Mouse (Mus musculus) midbrain, embryonic 11.5 days (tissue): ENCODE measurements around the gene Elmsan1. TPM values are rescaled to one million over a fixed set of nuclear protein-coding genes. Genes with fewer than 3 reads are reported as not detected.
"Not testable (repeated sequence)": the region's sequence is repeated elsewhere in the genome, so short reads cannot be mapped to it uniquely, and the experiment has no call there.

Experiments used
- ATAC-seq: fragments of 200-750 bp; cut with Nextera tagmentation; 2 replicates; pipeline ENCODE4 v1.8.0; 2017; ENCODE audit warnings: moderate TSS enrichment, moderate library complexity; ENCODE audit not compliant: low FRiP score
- DNase-seq: peaks from one replicate; pipeline ENCODE4 v3.0.0; 2015; ENCODE audit warnings: low spot score; ENCODE audit errors: missing footprints
- H3K27ac ChIP-seq: fragments of 300-500 bp; sonication (generic); 2 replicates; pipeline ENCODE4 v1.5.1; 2014; ENCODE audit warnings: low read depth, low read length
- H3K27me3 ChIP-seq: fragments of 300-500 bp; sonication (generic); 2 replicates; pipeline ENCODE4 v1.6.1; 2014; ENCODE audit warnings: mild to moderate bottlenecking, low read length, moderate library complexity, mixed read lengths; ENCODE audit not compliant: control insufficient read depth, insufficient read depth
- H3K36me3 ChIP-seq: fragments of 300-500 bp; sonication (generic); 2 replicates; pipeline ENCODE4 v1.6.1; 2014; ENCODE audit warnings: mild to moderate bottlenecking, low read length, moderate library complexity, mixed read lengths; ENCODE audit not compliant: control insufficient read depth, insufficient read depth
- H3K4me1 ChIP-seq: fragments of 300-500 bp; sonication (generic); 2 replicates; pipeline ENCODE4 v1.6.1; 2014; ENCODE audit warnings: low read length; ENCODE audit not compliant: control insufficient read depth, insufficient read depth
- H3K4me2 ChIP-seq: fragments of 300-500 bp; sonication (generic); 2 replicates; pipeline ENCODE4 v1.6.1; 2014; ENCODE audit warnings: mild to moderate bottlenecking, moderate library complexity
- H3K4me3 ChIP-seq: fragments of 300-500 bp; sonication (generic); 2 replicates; pipeline ENCODE4 v1.5.1; 2014; ENCODE audit warnings: low read depth, low read length
- H3K9ac ChIP-seq: fragments of 300-500 bp; sonication (generic); 2 replicates; pipeline ENCODE4 v1.6.1; 2014; ENCODE audit warnings: low read length
- H3K9me3 ChIP-seq: fragments of 300-500 bp; sonication (generic); 2 replicates; pipeline ENCODE4 v1.6.1; 2016; ENCODE audit warnings: low read length; ENCODE audit not compliant: control insufficient read depth
- WGBS: fragments of 180-500 bp; shearing (Covaris S2); extraction: QIAGEN DNeasy Blood & Tissue Kit; methylation state at CpG from one replicate; pipeline ENCODE4 v1.1.7; 2014; 5-methylcytosine and 5-hydroxymethylcytosine counted together
- polyA plus RNA-seq: library from polyadenylated mRNA; unstranded; fragments of >200 nt; fragmentation: Nextera tagmentation; extraction: Ambion mirVana; gene quantifications from 2 replicates; pipeline ENCODE4 v1.2.1, GENCODE M21; 2014

The Elmsan1 gene
- polyA plus RNA-seq, 1 experiment from 2014 or later, result 3.9 TPM

DNA sequence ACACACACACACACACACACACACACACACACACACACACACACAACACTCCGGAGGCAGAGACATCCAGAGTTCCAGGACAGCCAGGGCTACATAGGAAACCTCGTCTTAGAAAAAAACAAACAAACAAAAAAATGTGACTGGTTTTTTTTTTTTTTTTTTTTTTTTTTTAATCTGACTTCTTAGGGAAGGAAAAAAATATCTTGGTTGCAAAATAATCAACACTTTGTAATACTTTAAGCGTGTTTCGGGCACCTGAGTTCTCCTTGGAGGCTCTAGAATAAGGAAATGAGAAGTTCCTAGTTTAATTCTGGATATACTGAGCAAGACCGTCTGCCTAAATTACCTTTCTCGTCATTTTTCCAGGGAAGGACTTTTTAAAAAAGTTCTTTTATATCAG lies 105.0 kb downstream of the Elmsan1 start:
- H3K36me3 ChIP-seq, result no peaks in the 10 kb centered on the region
- H3K9ac ChIP-seq, result no peak overlapping the region
- no peaks in the 10 kb centered on the region for H3K9me3 ChIP-seq
- peaks cover 3% of the 10 kb centered on the region for H3K4me1 ChIP-seq
- H3K27ac ChIP-seq, result no peak overlapping the region
- no peak for DNase-seq
- H3K27me3 ChIP-seq, result no peaks in the 10 kb centered on the region
- WGBS, result 50% methylated on average over 6 of the region's 6 CpGs
- ATAC-seq, result peak; percentile 12; the same call in 1 of the 2 replicates
- H3K4me2 ChIP-seq, result peak overlapping the region; percentile 55
- H3K4me3 ChIP-seq, result peak overlapping the region; percentile 82; the same call in 1 of the 2 replicates

DNA sequence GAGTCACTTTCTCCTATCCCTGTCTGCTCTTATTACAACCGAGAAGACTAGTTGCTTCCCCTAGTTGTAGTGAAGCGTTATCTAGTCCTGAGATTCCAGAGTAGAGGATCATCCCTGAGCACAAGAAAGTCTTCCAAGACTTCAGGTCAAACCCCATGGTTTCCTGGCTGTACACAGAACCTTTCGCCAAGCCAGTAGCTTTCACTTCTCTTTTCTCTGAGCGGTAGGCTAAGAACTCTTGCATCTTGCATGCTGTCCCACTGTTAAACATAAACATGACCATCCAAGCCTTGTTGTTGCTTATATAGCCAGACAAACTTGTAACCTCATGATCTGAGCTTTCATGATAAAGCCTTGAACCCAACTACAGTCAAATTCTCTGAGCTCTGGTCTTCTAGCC lies 107.9 kb downstream of the Elmsan1 start:
- ATAC-seq, result no peak
- H3K4me1 ChIP-seq, result peaks cover 3% of the 10 kb centered on the region

DNA sequence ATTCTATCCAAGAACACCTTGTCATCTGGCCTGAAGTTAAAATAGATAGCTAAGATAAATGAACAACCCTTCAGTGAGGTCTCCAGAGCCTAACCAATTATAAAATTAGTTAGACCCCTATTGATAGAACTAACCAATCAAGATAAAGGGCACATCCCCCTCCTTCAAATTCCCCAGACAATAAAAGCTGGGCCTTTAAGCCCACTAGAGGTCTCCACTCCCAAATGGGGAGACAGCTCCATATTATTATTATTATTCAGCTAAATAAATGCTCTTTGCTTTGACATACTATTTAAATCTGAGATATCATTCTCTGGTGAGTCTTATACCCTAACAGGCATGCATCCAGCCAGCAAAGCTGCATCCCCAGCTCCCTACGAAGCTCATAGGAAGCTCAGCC lies 108.8 kb downstream of the Elmsan1 start:
- Histone ChIP-seq H3K4me2 (no peak overlapping the region), H3K9ac (no peak overlapping the region), H3K4me3 (no peak overlapping the region), H3K27me3 (no peaks in the 10 kb centered on the region), H3K4me1 (peaks cover 2% of the 10 kb centered on the region), H3K9me3 (no peaks in the 10 kb centered on the region), H3K27ac (no peak overlapping the region), H3K36me3 (no peaks in the 10 kb centered on the region)
- ATAC-seq (no peak), DNase-seq (no peak)
- 68% methylated on average over 1 of the region's 1 CpGs for WGBS

More for the DNA sequence above, 107.9 kb downstream of the Elmsan1 start:
- WGBS, result 89% methylated on average over 4 of the region's 4 CpGs
- Histone ChIP-seq H3K9me3 (no peaks in the 10 kb centered on the region), H3K9ac (no peak overlapping the region), H3K27ac (no peak overlapping the region), H3K27me3 (no peaks in the 10 kb centered on the region), H3K36me3 (no peaks in the 10 kb centered on the region), H3K4me2 (no peak overlapping the region), H3K4me3 (no peak overlapping the region)
- no peak for DNase-seq

DNA sequence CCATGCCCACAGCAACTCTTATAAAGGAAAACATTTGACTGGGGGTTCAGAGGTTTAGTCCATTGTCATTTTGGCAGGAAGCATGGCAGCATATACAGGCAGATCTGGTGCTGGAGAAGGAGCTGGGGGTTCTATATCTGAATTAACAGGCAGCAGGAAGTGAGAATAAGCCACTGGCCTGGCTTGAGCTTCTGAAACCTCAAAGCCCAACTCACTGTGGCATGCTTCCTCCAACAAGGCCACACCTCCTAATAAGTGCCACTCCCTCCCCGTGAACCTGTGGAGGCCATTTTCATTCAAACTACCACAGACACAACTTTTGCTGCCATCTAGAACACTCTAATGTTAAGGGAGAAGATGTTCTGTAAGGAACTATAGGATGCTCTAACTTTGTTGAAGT lies 111.0 kb downstream of the Elmsan1 start:
- 64% methylated on average over 1 of the region's 1 CpGs for WGBS
- H3K27me3 ChIP-seq, result no peaks in the 10 kb centered on the region
- no peak overlapping the region for H3K9ac ChIP-seq
- no peaks in the 10 kb centered on the region for H3K9me3 ChIP-seq
- ATAC-seq, result no peak
- H3K4me1 ChIP-seq, result no peaks in the 10 kb centered on the region
- H3K4me2 ChIP-seq, result no peak overlapping the region
- DNase-seq, result peak; percentile 79
- H3K4me3 ChIP-seq, result no peak overlapping the region
- H3K27ac ChIP-seq, result no peak overlapping the region
- H3K36me3 ChIP-seq, result no peaks in the 10 kb centered on the region

DNA sequence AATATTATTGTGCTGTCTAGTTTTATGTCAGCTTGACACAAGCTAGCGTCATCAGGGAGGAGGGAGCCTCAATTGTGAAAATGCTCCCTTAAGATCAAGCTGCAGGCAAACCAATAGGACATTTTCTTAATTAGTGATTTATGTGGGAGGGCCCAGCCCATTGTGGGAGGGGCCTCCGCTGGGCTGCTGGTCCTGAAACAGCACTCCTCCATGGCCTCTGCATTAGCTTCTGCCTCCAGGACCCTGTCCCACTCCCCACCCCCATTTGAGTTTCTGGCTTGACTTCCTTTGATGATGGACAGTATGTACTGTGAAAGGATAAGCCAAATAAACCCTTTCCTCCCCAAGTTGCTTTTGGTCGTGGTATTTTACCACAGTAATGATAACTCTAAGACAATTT lies 111.7 kb downstream of the Elmsan1 start:
- Histone ChIP-seq H3K4me2 (no peak overlapping the region), H3K4me3 (no peak overlapping the region), H3K36me3 (no peaks in the 10 kb centered on the region), H3K27me3 (no peaks in the 10 kb centered on the region), H3K4me1 (no peaks in the 10 kb centered on the region), H3K27ac (no peak overlapping the region), H3K9ac (no peak overlapping the region), H3K9me3 (no peaks in the 10 kb centered on the region)
- no peak for DNase-seq
- ATAC-seq, result no peak
- 83% methylated on average over 3 of the region's 3 CpGs for WGBS

DNA sequence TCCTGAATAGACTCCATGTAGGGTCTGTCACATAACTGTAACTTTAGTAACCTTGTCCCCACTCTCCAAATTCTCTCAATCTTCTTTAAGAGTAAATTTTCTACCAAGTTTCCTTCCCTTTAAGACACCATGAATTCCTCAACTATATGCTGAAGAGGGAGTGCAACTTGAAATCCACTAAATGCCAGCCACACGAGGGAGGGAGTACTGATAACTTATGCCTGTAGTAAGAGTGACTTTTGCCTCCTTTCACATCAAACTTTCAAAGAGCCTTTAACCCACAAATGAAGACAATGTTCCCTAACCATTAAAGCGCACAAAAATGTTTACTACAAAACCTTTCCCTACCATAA lies 117.2 kb downstream of the Elmsan1 start:
- no peak for ATAC-seq
- peak; percentile 88 for DNase-seq
- Histone ChIP-seq H3K9ac (no peak overlapping the region), H3K4me1 (no peaks in the 10 kb centered on the region), H3K27me3 (no peaks in the 10 kb centered on the region), H3K9me3 (no peaks in the 10 kb centered on the region), H3K36me3 (no peaks in the 10 kb centered on the region), H3K4me3 (peak overlapping the region; percentile 45; the same call in 1 of the 2 replicates), H3K27ac (no peak overlapping the region), H3K4me2 (peak overlapping the region; percentile 78)
- 69% methylated on average over 2 of the region's 2 CpGs for WGBS

DNA sequence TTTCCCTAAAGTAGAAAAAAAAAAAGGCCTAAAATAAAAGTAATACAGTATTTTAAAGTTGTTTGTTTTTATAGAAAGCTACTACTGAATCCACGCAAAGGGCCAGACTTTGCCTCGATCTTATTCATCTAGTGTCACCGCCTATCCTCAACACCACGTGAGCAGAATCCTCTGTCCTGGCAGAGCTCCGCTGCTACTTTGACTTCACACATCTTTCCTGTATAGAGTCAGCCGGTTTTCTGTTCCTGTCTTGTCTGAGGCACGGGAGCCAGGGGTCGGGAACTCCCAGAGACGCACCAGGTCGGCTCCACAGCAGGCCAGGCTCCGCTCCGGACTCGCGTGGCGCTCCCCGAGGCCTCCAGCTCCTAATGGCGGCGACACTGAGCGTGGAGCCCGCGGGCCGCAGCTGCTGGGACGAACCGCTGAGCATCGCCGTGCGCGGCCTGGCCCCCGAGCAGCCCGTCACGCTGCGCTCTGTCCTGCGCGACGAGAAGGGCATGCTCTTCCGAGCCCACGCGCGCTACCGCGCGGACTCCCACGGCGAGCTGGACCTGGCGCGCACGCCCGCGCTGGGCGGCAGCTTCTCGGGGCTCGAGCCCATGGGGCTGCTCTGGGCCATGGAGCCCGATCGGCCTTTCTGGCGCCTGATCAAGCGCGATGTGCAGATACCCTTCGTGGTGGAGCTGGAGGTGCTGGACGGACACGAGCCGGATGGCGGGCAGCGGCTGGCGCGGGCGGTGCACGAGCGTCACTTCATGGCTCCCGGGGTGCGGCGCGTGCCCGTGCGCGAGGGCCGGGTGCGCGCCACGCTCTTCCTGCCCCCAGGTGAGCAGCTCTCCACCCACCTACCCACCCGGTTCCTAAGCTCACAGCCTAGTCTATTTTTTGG lies 117.8 kb downstream of the Elmsan1 start, which contains the start of gene Acot6:
TSS of gene Acot6 (plus strand) at position 51 of the 889 bp plus-strand sequence.
- H3K9me3 ChIP-seq, H3K36me3 ChIP-seq, H3K4me1 ChIP-seq, H3K27ac ChIP-seq, H3K27me3 ChIP-seq: not testable (repeated sequence)
- WGBS, result 2% methylated on average over 73 of the region's 80 CpGs
- DNase-seq (peak; percentile 95), ATAC-seq (peak; percentile 69)
- peak within 1 kb of the TSS; percentile 45 for H3K4me3 ChIP-seq
- peak within 1 kb of the TSS; percentile 75 for H3K9ac ChIP-seq
- H3K4me2 ChIP-seq, result peak within 1 kb of the TSS; percentile 78

DNA sequence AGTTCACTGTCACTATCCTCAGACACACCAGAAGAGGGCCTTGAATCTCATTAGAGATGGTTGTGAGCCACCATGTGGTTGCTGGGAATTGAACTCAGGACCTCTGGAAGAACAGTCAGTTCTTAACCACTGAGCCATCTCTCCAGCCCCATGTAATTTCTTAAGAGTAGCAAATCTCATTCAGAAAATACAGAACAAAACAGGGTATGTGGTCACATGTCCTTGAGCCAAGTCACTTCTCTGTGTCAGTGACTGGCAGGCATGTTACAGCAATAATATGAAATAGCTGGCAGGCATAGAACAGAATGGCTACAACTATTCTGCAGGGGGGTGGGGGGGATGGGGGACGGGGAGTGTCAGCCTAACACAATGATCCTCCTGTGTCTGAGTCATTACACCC lies 118.6 kb downstream of the Elmsan1 start:
- DNase-seq (no peak), ATAC-seq (no peak)
- Histone ChIP-seq H3K4me3 (no peak overlapping the region; the same call in 1 of the 2 replicates), H3K9me3 (no peaks in the 10 kb centered on the region; the same call in 1 of the 2 replicates), H3K27me3 (no peaks in the 10 kb centered on the region), H3K4me2 (peak overlapping the region; percentile 78), H3K27ac (no peak overlapping the region), H3K9ac (no peak overlapping the region), H3K4me1 (no peaks in the 10 kb centered on the region), H3K36me3 (no peaks in the 10 kb centered on the region)
- 80% methylated on average over 1 of the region's 1 CpGs for WGBS

DNA sequence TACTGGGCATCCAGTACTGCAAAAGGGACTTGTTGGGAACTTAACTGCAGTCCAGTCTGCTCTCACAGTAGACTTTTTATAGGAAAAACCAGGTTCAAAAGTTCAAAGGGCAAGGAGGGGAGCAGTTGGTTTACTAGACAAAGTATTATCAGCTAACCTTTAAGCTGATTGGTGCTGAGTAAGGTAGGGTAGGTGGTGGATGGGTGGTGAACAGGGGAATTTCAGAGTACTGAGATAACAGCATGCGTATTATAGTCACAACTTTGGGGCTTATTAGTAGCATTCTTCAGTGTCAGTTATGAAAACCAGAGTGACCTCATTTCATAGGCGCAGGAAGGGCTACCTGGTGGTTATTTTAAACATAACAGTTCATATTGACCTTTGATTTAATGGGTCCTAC lies 119.1 kb downstream of the Elmsan1 start:
- Histone ChIP-seq H3K4me3 (no peak overlapping the region), H3K27me3 (no peaks in the 10 kb centered on the region), H3K4me1 (no peaks in the 10 kb centered on the region), H3K4me2 (no peak overlapping the region), H3K27ac (no peak overlapping the region), H3K36me3 (no peaks in the 10 kb centered on the region), H3K9ac (no peak overlapping the region), H3K9me3 (no peaks in the 10 kb centered on the region; the same call in 1 of the 2 replicates)
- no peak for DNase-seq
- ATAC-seq, result no peak
- 91% methylated on average over 2 of the region's 2 CpGs for WGBS
